10 mouse cellular contexts compared by ENCODE assay signal in genomic region chr9:122701817-122702216, GRCm38 (mm10). TPM values are rescaled to one million over a fixed set of nuclear protein-coding genes. Genes with fewer than 3 reads are reported as not detected.
DNase-seq lines count a peak whose midpoint lies in the region; ATAC-seq and TF ChIP-seq lines count a peak whose summit lies in the region.
"Had no signal": no experiment of that assay in that cellular context is flagged by ENCODE, and none has a peak within 500 bp of the region (broad histone marks: within the 10 kb centered on the region; RNA-seq: fewer than 3 reads in every experiment).

No protein-coding gene starts in this region.

- TF ChIP-seq POLR2A in kidney, adult 2 months (IDR thresholded peaks at IDR 0.05; ENCODE audit: low read depth, low read length) = no peak
- no peak for TF ChIP-seq POLR2A in CH12.LX (IDR thresholded peaks at IDR 0.05; ENCODE audit: low read depth, low read length)
- no peak for TF ChIP-seq POLR2A in limb, embryonic 14.5 days (IDR thresholded peaks at IDR 0.05; ENCODE audit: borderline replicate concordance, extremely low read depth, insufficient read depth, insufficient read length)

- TF ChIP-seq CTCF in kidney, adult 2 months (conservative IDR thresholded peaks at IDR 0.05; ENCODE audit: insufficient read depth, insufficient read length, low read depth, low read length) = no peak
- TF ChIP-seq CTCF in CH12.LX (conservative IDR thresholded peaks at IDR 0.05 in 1 of 2, IDR thresholded peaks at IDR 0.05 in 1 of 2; ENCODE audit: low read depth in 2 of 2, low read length in 2 of 2) = no peak

- H3K79me2 ChIP-seq in CH12.LX (replicated peaks; ENCODE audit: control insufficient read depth, extremely low read depth, insufficient read depth, poor library complexity, severe bottlenecking) = no peaks in the 10 kb centered on the region

- no peaks in the 10 kb centered on the region for H3K9me3 ChIP-seq in kidney, embryonic 14.5 days (ENCODE audit: control insufficient read depth, low read length)
- H3K9me3 ChIP-seq in CH12.LX (replicated peaks; ENCODE audit: low read length) = no peaks in the 10 kb centered on the region
- H3K9me3 ChIP-seq in limb, embryonic 14.5 days (ENCODE audit: control insufficient read depth, low read length) = no peaks in the 10 kb centered on the region
- no peaks in the 10 kb centered on the region for H3K9me3 ChIP-seq in intestine, embryonic 15.5 days
- H3K9me3 ChIP-seq: neural tube, embryonic 12.5 days had no signal

- H3K4me2 ChIP-seq in kidney, embryonic 14.5 days (replicated peaks; ENCODE audit: low read depth, low read length) = no peak overlapping the region
- no peak overlapping the region for H3K4me2 ChIP-seq in CH12.LX (ENCODE audit: insufficient read depth, low read depth, poor library complexity, severe bottlenecking)
- H3K4me2 ChIP-seq in limb, embryonic 14.5 days (replicated peaks; ENCODE audit: low read depth, low read length, severe bottlenecking) = no peak overlapping the region
- H3K4me2 ChIP-seq in intestine, embryonic 15.5 days (replicated peaks) = no peak overlapping the region
- H3K4me2 ChIP-seq: neural tube, embryonic 12.5 days had no signal

- H3K4me1 ChIP-seq in kidney, adult 2 months (ENCODE audit: control insufficient read depth, insufficient read depth, low read length) = no peaks in the 10 kb centered on the region
- H3K4me1 ChIP-seq in kidney, embryonic 14.5 days (ENCODE audit: control insufficient read depth, insufficient read depth, low read length) = no peaks in the 10 kb centered on the region
- H3K4me1 ChIP-seq in CH12.LX (ENCODE audit: control insufficient read depth in 1 of 2, insufficient read depth in 2 of 2) = no peaks in the 10 kb centered on the region
- no peaks in the 10 kb centered on the region for H3K4me1 ChIP-seq in limb, embryonic 14.5 days (ENCODE audit: control insufficient read depth, insufficient read depth, low read length)
- H3K4me1 ChIP-seq in intestine, embryonic 15.5 days (replicated peaks) = no peaks in the 10 kb centered on the region
- H3K4me1 ChIP-seq: neural tube, embryonic 12.5 days had no signal

- H3K27me3 ChIP-seq in kidney, adult 2 months (replicated peaks; ENCODE audit: control insufficient read depth, insufficient read depth, low read length) = no peaks in the 10 kb centered on the region
- no peaks in the 10 kb centered on the region for H3K27me3 ChIP-seq in kidney, embryonic 14.5 days (ENCODE audit: control insufficient read depth, insufficient read depth, low read length)
- H3K27me3 ChIP-seq in CH12.LX (replicated peaks) = peaks cover 49% of the 10 kb centered on the region
- no peaks in the 10 kb centered on the region for H3K27me3 ChIP-seq in limb, embryonic 14.5 days (ENCODE audit: control insufficient read depth, insufficient read depth, low read length)
- no peaks in the 10 kb centered on the region for H3K27me3 ChIP-seq in intestine, embryonic 15.5 days (replicated peaks)
- H3K27me3 ChIP-seq: neural tube, embryonic 12.5 days had no signal

- no peak overlapping the region for H3K9ac ChIP-seq in kidney, embryonic 14.5 days (ENCODE audit: low read depth, low read length)
- H3K9ac ChIP-seq in CH12.LX (ENCODE audit: insufficient read depth, low read depth) = no peak overlapping the region
- no peak overlapping the region for H3K9ac ChIP-seq in limb, embryonic 14.5 days (ENCODE audit: low read depth, low read length, severe bottlenecking)
- H3K9ac ChIP-seq in intestine, embryonic 15.5 days = no peak overlapping the region
- H3K9ac ChIP-seq: neural tube, embryonic 12.5 days had no signal

- WGBS in kidney, adult 2 months = 3% methylated on average over 3 of the region's 3 CpGs
- WGBS in kidney, embryonic 14.5 days = 3% methylated on average over 3 of the region's 3 CpGs
- WGBS in limb, embryonic 14.5 days = 4% methylated on average over 3 of the region's 3 CpGs
- 3% methylated on average over 3 of the region's 3 CpGs for WGBS in intestine, embryonic 15.5 days

- no peak for ATAC-seq in kidney, embryonic 14.5 days (ENCODE audit: low FRiP score, low TSS enrichment)
- ATAC-seq in limb, embryonic 14.5 days (ENCODE audit: low FRiP score, low read depth) = no peak
- ATAC-seq in erythroblast, adult 5-6 weeks (replicated peaks; ENCODE audit: low FRiP score, poor library complexity, severe bottlenecking) = no peak
- no peak for ATAC-seq in intestine, embryonic 15.5 days

- dilution Hi-C loops in CH12.LX (cut with MboI; ENCODE audit: extremely low pct_ligation_motif_present, extremely low pct_unique_long_range_greater_than_20kb, low sequenced_read_pairs) = no loop called here

- no peak for TF ChIP-seq RAD21 in CH12.LX (IDR thresholded peaks at IDR 0.05; ENCODE audit: low read depth, low read length)

- no peak overlapping the region for H3K27ac ChIP-seq in kidney, adult 2 months (ENCODE audit: insufficient read depth, low read depth, low read length)
- H3K27ac ChIP-seq in kidney, embryonic 14.5 days (ENCODE audit: low read depth, low read length) = no peak overlapping the region
- no peak overlapping the region for H3K27ac ChIP-seq in CH12.LX (ENCODE audit: insufficient read depth, low read depth)
- no peak overlapping the region for H3K27ac ChIP-seq in limb, embryonic 14.5 days (replicated peaks; ENCODE audit: low read depth, low read length)
- H3K27ac ChIP-seq in intestine, embryonic 15.5 days = no peak overlapping the region
- H3K27ac ChIP-seq: neural tube, embryonic 12.5 days had no signal

- no peaks in the 10 kb centered on the region for H3K36me3 ChIP-seq in kidney, adult 2 months (ENCODE audit: control insufficient read depth, insufficient read depth, low read length)
- H3K36me3 ChIP-seq in kidney, embryonic 14.5 days (ENCODE audit: control insufficient read depth, insufficient read depth, low read length) = no peaks in the 10 kb centered on the region
- no peaks in the 10 kb centered on the region for H3K36me3 ChIP-seq in CH12.LX (replicated peaks in 1 of 2; ENCODE audit: control insufficient read depth in 1 of 2, insufficient read depth in 1 of 2, low read length in 1 of 2)
- no peaks in the 10 kb centered on the region for H3K36me3 ChIP-seq in limb, embryonic 14.5 days (ENCODE audit: control insufficient read depth, insufficient read depth, low read length)
- no peaks in the 10 kb centered on the region for H3K36me3 ChIP-seq in intestine, embryonic 15.5 days
- H3K36me3 ChIP-seq: neural tube, embryonic 12.5 days had no signal

- no peak overlapping the region for H3K4me3 ChIP-seq in kidney, adult 2 months (ENCODE audit: insufficient read depth, low read depth, low read length)
- no peak overlapping the region for H3K4me3 ChIP-seq in kidney, embryonic 14.5 days (ENCODE audit: low read length)
- no peak overlapping the region for H3K4me3 ChIP-seq in CH12.LX (replicated peaks in 1 of 3; ENCODE audit: low read depth in 2 of 3, low read length in 2 of 3, poor library complexity in 1 of 3)
- no peak overlapping the region for H3K4me3 ChIP-seq in limb, embryonic 14.5 days (replicated peaks; ENCODE audit: low read length)
- no peak overlapping the region for H3K4me3 ChIP-seq in intestine, embryonic 15.5 days (replicated peaks)
- H3K4me3 ChIP-seq: neural tube, embryonic 12.5 days had no signal

- peak; percentile 23 for DNase-seq in kidney, adult 2 months
- peak; percentile 34 for DNase-seq in CH12.LX (ENCODE audit: extremely low read depth)
- DNase-seq in adipocyte (ENCODE audit: low spot score) = peak; percentile 60
- DNase-seq in limb, embryonic 14.5 days (ENCODE audit: low spot score) = peak; percentile 67
- DNase-seq: left cerebral cortex, postnatal 4 days had no signal

- in situ Hi-C loops in CH12.LX (cut with MboI; ENCODE audit: low pct_ligation_motif_present, low pct_unique_long_range_greater_than_20kb, low sequenced_read_pairs) = no loop called here

- no peak for TF ChIP-seq EP300 in CH12.LX (IDR thresholded peaks at IDR 0.05; ENCODE audit: low read length)

TF ChIP-seq in CH12.LX, 34 proteins besides CTCF, POLR2A, EP300 and RAD21:
- no peak for TF ChIP-seq POLR2AphosphoS2 (IDR thresholded peaks at IDR 0.05; ENCODE audit: low read depth, low read length)

RNA-seq across cellular contexts. Expression of gene Topaz1, which starts 45.3 kb away (rescaled TPM):
- not detected in 2 replicates for polyA plus RNA-seq in kidney, adult 2 months (2012; rRNA removed)
- polyA plus RNA-seq in kidney, embryonic 14.5 days (2014; fragmentation: Nextera tagmentation; extraction: Ambion mirVana) = not detected in 2 replicates
- total RNA-seq in CH12.LX (2012; rRNA removed) = not detected in 2 replicates
- total RNA-seq in CH12.LX (2014; rRNA removed) = 0.05 TPM in 1 of 2 replicates, not detected in the other
- not detected in 2 replicates for polyA plus RNA-seq in CH12.LX (2012; ENCODE audit: insufficient read length, low read depth)
- polyA plus RNA-seq in limb, embryonic 14.5 days (2012; rRNA removed) = not detected in 2 replicates
- not detected in 2 replicates for polyA plus RNA-seq in limb, embryonic 14.5 days (2014; fragmentation: Nextera tagmentation; extraction: Ambion mirVana)
- 0.21 TPM in 1 of 2 replicates, not detected in the other for total RNA-seq in erythroblast, adult 5-6 weeks (2015; ENCODE audit: low replicate concordance)
- total RNA-seq in erythroblast, adult 5-6 weeks (2017; ENCODE audit: low replicate concordance) = 0.14 TPM in 1 of 2 replicates, not detected in the other
- not detected in 2 replicates for polyA plus RNA-seq in intestine, embryonic 15.5 days (2015; fragmentation: Nextera tagmentation; extraction: Ambion mirVana)
- total RNA-seq: gastrocnemius, postnatal 4 days; left cerebral cortex, postnatal 4 days had no signal
- polyA plus RNA-seq: neural tube, embryonic 12.5 days had no signal
